Mouse (Mus musculus) heart, adult 2 months (tissue): ENCODE measurements around the gene Sdk2. TPM values are rescaled to one million over a fixed set of nuclear protein-coding genes. Genes with fewer than 3 reads are reported as not detected.
A peak's percentile ranks its signal among the peaks of the same experiment; 100 is the strongest.

Experiments
- DNase-seq, 2 experiments: peaks; one replicate each; pipeline ENCODE4 v3.0.0; 2021
- H3K27ac ChIP-seq: fragments of 200-600 bp; 2 replicates; pipeline ENCODE4 v1.8.1; 2022
- H3K27me3 ChIP-seq: fragments of 200-500 bp; 2 replicates; pipeline ENCODE4 v1.6.1; 2012; ENCODE audit warnings: mild to moderate bottlenecking, low read length, inconsistent platforms, mixed read lengths; ENCODE audit not compliant: control insufficient read depth, insufficient read depth
- H3K36me3 ChIP-seq: fragments of 200-500 bp; 2 replicates; pipeline ENCODE4 v1.6.1; 2012; ENCODE audit warnings: low read length, inconsistent platforms; ENCODE audit not compliant: control insufficient read depth, insufficient read depth
- H3K4me1 ChIP-seq: fragments of 200-500 bp; 2 replicates; pipeline ENCODE4 v1.6.1; 2011; ENCODE audit warnings: low read length; ENCODE audit not compliant: control insufficient read depth, insufficient read depth
- H3K4me3 ChIP-seq: fragments of 200-600 bp; 2 replicates; pipeline ENCODE4 v1.8.1; 2022
- H3K79me2 ChIP-seq: fragments of 200-500 bp; replicated peaks from 2 replicates; pipeline ENCODE4 v1.6.1; 2012; ENCODE audit warnings: mild to moderate bottlenecking, inconsistent platforms, low read length, moderate library complexity, mixed read lengths; ENCODE audit not compliant: control insufficient read depth, insufficient read depth
- H3K9ac ChIP-seq: fragments of 200-500 bp; 2 replicates; pipeline ENCODE4 v1.6.1; 2012; ENCODE audit warnings: low read depth, mild to moderate bottlenecking, control low read depth, inconsistent platforms, low read length, mixed read lengths
- CTCF ChIP-seq: fragments of 200-600 bp; IDR thresholded peaks from 2 replicates; pipeline ENCODE4 v1.8.1; 2022; ENCODE audit warnings: antibody characterized with exemption, mild to moderate bottlenecking, moderate library complexity
- EP300 ChIP-seq: fragments of 200-500 bp; IDR thresholded peaks from 2 replicates; pipeline ENCODE4 v1.6.1; 2011; ENCODE audit warnings: low read depth, low read length, control low read depth; ENCODE audit not compliant: insufficient read depth
- POLR2A ChIP-seq: fragments of 200-500 bp; IDR thresholded peaks from 2 replicates; pipeline ENCODE4 v1.6.1; 2011; ENCODE audit warnings: mild to moderate bottlenecking, low read depth, low read length, control low read depth; ENCODE audit not compliant: insufficient read depth
- WGBS: fragments of 180-500 bp; shearing (Covaris S2); methylation state at CpG from one replicate; pipeline ENCODE4 v1.1.7; 2018; 5-methylcytosine and 5-hydroxymethylcytosine counted together
- intact Hi-C: fragments of 180-260 bp; cut with DNase I; formaldehyde crosslinking; loops from one replicate; pipeline ENCODE4 v1.15.1; 2025
- polyA plus RNA-seq: library from polyadenylated mRNA; depleted of rRNA; stranded (reverse); fragments of >200 nt; gene quantifications from 2 replicates; pipeline ENCODE4 v1.2.3, GENCODE M21; 2012
- total RNA-seq, 2 experiments: library from RNA; stranded (reverse); gene quantifications; 2 replicates each; pipeline ENCODE4 v1.2.3; 2021

Gene Sdk2
- total and polyA plus RNA-seq, 3 experiments, result 0.49 to 1.9 (median 1.5) TPM

- no peaks in the 10 kb centered on the region for H3K27me3 ChIP-seq
- peaks cover 2% of the 10 kb centered on the region; the same call in 1 of the 2 replicates for H3K79me2 ChIP-seq
- DNase-seq, result peak; percentile 84 to 86
- no peaks in the 10 kb centered on the region for H3K36me3 ChIP-seq
- H3K9ac ChIP-seq, result peak overlapping the region; percentile 98
- H3K4me1 ChIP-seq, result peaks cover 13% of the 10 kb centered on the region
- H3K4me3 ChIP-seq, result peak overlapping the region; percentile 70
- TF ChIP-seq EP300 (no peak), CTCF (peak; percentile 64), POLR2A (0 out of 2 replicates have a peak, but pooled peaks have one; percentile 26)
- peak overlapping the region; percentile 93 for H3K27ac ChIP-seq
- WGBS, result 2% methylated on average over 65 of the region's 67 CpGs
- intact Hi-C loops, result loop anchor here (1.0 to 2.0 kb wide), 4 partner anchors 40 to 56 kb away; partner anchors contain the start of gene Cpsf4l
These were observed 316.0 kb downstream of the Sdk2 start for GRCm38 (mm10) chr11:113750571-113751483.

- H3K4me3 ChIP-seq, result peak overlapping the region; percentile 70
- H3K4me1 ChIP-seq, result peaks cover 13% of the 10 kb centered on the region
- whole genome bisulfite sequencing, result 29% methylated on average over 9 of the region's 9 CpGs
- no peak for DNase-seq
- H3K79me2 ChIP-seq, result peaks cover 2% of the 10 kb centered on the region; the same call in 1 of the 2 replicates
- H3K27me3 ChIP-seq, result no peaks in the 10 kb centered on the region
- H3K9ac ChIP-seq, result peak overlapping the region; percentile 98
- intact Hi-C loops, result loop anchor here (2.0 kb wide), 2 partner anchors 39 to 47 kb away; partner anchors contain the start of gene Cpsf4l
- peak overlapping the region; percentile 93 for H3K27ac ChIP-seq
- H3K36me3 ChIP-seq, result no peaks in the 10 kb centered on the region
- no peak for TF ChIP-seq POLR2A
- no peak for TF ChIP-seq EP300
These were observed 317.0 kb downstream of the Sdk2 start for GRCm38 (mm10) chr11:113749749-113750351.

- peaks cover 13% of the 10 kb centered on the region for H3K4me1 ChIP-seq
- H3K9ac ChIP-seq, result peak overlapping the region; percentile 98
- H3K36me3 ChIP-seq, result no peaks in the 10 kb centered on the region
- DNase-seq, result peak; percentile 63 to 71
- WGBS, result 21% methylated on average over 21 of the region's 21 CpGs
- H3K27ac ChIP-seq, result peak overlapping the region; percentile 93
- TF ChIP-seq POLR2A (no peak), CTCF (no peak), EP300 (no peak)
- intact Hi-C loops, result no loop called here
- no peaks in the 10 kb centered on the region for H3K27me3 ChIP-seq
- H3K4me3 ChIP-seq, result peak overlapping the region; percentile 70
- peaks cover 4% of the 10 kb centered on the region; the same call in 1 of the 2 replicates for H3K79me2 ChIP-seq
These were observed 317.9 kb downstream of the Sdk2 start for GRCm38 (mm10) chr11:113748797-113749521.

GRCm38 (mm10) chr11:113747725-113748380 lies 319.0 kb downstream of the Sdk2 start:
- H3K36me3 ChIP-seq, result no peaks in the 10 kb centered on the region
- H3K79me2 ChIP-seq, result peaks cover 6% of the 10 kb centered on the region
- H3K4me3 ChIP-seq, result peak overlapping the region; percentile 70
- H3K9ac ChIP-seq, result peak overlapping the region; percentile 3; the same call in 1 of the 2 replicates
- DNase-seq, result no peak
- H3K27ac ChIP-seq, result peak overlapping the region; percentile 93
- TF ChIP-seq EP300, result no peak
- TF ChIP-seq CTCF, result no peak
- no peak for TF ChIP-seq POLR2A
- no peaks in the 10 kb centered on the region for H3K27me3 ChIP-seq
- intact Hi-C loops, result loop anchor here (1.0 kb wide), 1 partner anchor 59 kb away; no protein-coding TSS in a partner anchor
- WGBS, result 75% methylated on average over 11 of the region's 11 CpGs
- peaks cover 13% of the 10 kb centered on the region for H3K4me1 ChIP-seq

- Histone ChIP-seq H3K27me3 (no peaks in the 10 kb centered on the region), H3K27ac (peak overlapping the region; percentile 93), H3K36me3 (no peaks in the 10 kb centered on the region), H3K9ac (peak overlapping the region; percentile 3), H3K4me1 (peaks cover 13% of the 10 kb centered on the region), H3K4me3 (peak overlapping the region; percentile 42), H3K79me2 (peaks cover 6% of the 10 kb centered on the region)
- WGBS, result 37% methylated on average over 16 of the region's 16 CpGs
- peak; percentile 51 for TF ChIP-seq POLR2A
- TF ChIP-seq EP300, result peak; percentile 48; the same call in 1 of the 2 replicates
- TF ChIP-seq CTCF, result no peak
- intact Hi-C loops, result loop anchor here (1.0 kb wide), 1 partner anchor 60 kb away; no protein-coding TSS in a partner anchor
- peak; percentile 59 to 67 for DNase-seq
These were observed 319.8 kb downstream of the Sdk2 start for GRCm38 (mm10) chr11:113747056-113747455.
